Mouse (Mus musculus) embryonic facial prominence, embryonic 13.5 days (tissue): Measurements from ENCODE around the gene Agrp. TPM values are rescaled to one million over a fixed set of nuclear protein-coding genes. Genes with fewer than 3 reads are reported as not detected.

Experiments used
- ATAC-seq: fragments of 200-750 bp; cut with Nextera tagmentation; 2 replicates; pipeline ENCODE4 v1.8.0; 2017; ENCODE audit warnings: low read depth; ENCODE audit not compliant: insufficient number of reproducible peaks, insufficient read depth, low FRiP score, low TSS enrichment
- H3K27ac ChIP-seq: fragments of 300-500 bp; sonication (generic); 2 replicates; pipeline ENCODE4 v1.5.1; 2015; ENCODE audit warnings: moderate library complexity, mild to moderate bottlenecking, inconsistent platforms
- H3K27me3 ChIP-seq: fragments of 300-500 bp; sonication (generic); 2 replicates; pipeline ENCODE4 v1.6.1; 2015; ENCODE audit warnings: mild to moderate bottlenecking, inconsistent platforms
- H3K36me3 ChIP-seq: fragments of 300-500 bp; sonication (generic); 2 replicates; pipeline ENCODE4 v1.6.1; 2015; ENCODE audit warnings: mild to moderate bottlenecking, inconsistent platforms
- H3K4me1 ChIP-seq: fragments of 300-500 bp; sonication (generic); 2 replicates; pipeline ENCODE4 v1.6.1; 2015; ENCODE audit warnings: inconsistent platforms
- H3K4me2 ChIP-seq: fragments of 300-500 bp; sonication (generic); 2 replicates; pipeline ENCODE4 v1.6.1; 2015; ENCODE audit warnings: moderate library complexity, mild to moderate bottlenecking, inconsistent platforms
- H3K4me3 ChIP-seq: fragments of 300-500 bp; sonication (generic); 2 replicates; pipeline ENCODE4 v1.5.1; 2015; ENCODE audit warnings: mild to moderate bottlenecking, inconsistent platforms
- H3K9ac ChIP-seq: fragments of 300-500 bp; sonication (generic); 2 replicates; pipeline ENCODE4 v1.6.1; 2015; ENCODE audit warnings: mild to moderate bottlenecking, inconsistent platforms
- H3K9me3 ChIP-seq: fragments of 300-500 bp; sonication (generic); 2 replicates; pipeline ENCODE4 v1.6.1; 2016; ENCODE audit warnings: inconsistent platforms
- whole genome bisulfite sequencing: fragments of 180-500 bp; shearing (Covaris S2); methylation state at CpG from one replicate; pipeline ENCODE4 v1.1.7; 2015; ENCODE audit warnings: mixed read lengths; 5-methylcytosine and 5-hydroxymethylcytosine counted together
- polyA plus RNA-seq: library from polyadenylated mRNA; unstranded; fragments of >200 nt; fragmentation: Nextera tagmentation; extraction: Ambion mirVana; gene quantifications from 2 replicates; pipeline ENCODE4 v1.2.1, GENCODE M21; 2015

The Agrp gene
- polyA plus RNA-seq, 1 experiment from 2014 or later = 0.90 TPM

DNA sequence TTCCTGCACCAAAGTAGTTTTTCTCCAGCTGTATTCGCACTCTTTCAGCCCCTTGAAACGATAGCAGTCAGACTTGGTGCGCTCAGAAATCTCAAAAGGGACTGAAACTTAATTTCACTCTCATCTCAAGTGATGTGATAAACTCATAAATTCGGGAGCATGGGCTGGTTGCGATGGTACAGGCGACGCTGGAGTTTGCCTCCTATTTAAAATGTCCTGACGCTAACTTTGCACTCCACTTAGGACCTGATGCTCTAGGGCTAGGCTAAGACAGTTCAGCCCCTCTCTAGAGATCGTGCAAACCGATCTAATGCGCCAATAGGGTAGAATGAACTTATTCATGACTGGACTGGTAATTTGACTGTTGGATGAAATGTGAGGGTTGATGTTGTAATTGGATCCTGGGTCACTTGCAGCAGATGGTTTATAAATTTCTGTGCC lies 428 bp upstream of the Agrp start:
- Histone ChIP-seq H3K4me1 (peaks cover 27% of the 10 kb centered on the region), H3K27ac (peak overlapping the region; percentile 100), H3K27me3 (no peaks in the 10 kb centered on the region), H3K9ac (peak overlapping the region; percentile 100), H3K36me3 (no peaks in the 10 kb centered on the region), H3K4me2 (peak overlapping the region; percentile 82), H3K9me3 (no peaks in the 10 kb centered on the region), H3K4me3 (peak overlapping the region; percentile 88)
- under 1% methylated on average over 11 of the region's 11 CpGs for WGBS
- ATAC-seq = no peak

DNA sequence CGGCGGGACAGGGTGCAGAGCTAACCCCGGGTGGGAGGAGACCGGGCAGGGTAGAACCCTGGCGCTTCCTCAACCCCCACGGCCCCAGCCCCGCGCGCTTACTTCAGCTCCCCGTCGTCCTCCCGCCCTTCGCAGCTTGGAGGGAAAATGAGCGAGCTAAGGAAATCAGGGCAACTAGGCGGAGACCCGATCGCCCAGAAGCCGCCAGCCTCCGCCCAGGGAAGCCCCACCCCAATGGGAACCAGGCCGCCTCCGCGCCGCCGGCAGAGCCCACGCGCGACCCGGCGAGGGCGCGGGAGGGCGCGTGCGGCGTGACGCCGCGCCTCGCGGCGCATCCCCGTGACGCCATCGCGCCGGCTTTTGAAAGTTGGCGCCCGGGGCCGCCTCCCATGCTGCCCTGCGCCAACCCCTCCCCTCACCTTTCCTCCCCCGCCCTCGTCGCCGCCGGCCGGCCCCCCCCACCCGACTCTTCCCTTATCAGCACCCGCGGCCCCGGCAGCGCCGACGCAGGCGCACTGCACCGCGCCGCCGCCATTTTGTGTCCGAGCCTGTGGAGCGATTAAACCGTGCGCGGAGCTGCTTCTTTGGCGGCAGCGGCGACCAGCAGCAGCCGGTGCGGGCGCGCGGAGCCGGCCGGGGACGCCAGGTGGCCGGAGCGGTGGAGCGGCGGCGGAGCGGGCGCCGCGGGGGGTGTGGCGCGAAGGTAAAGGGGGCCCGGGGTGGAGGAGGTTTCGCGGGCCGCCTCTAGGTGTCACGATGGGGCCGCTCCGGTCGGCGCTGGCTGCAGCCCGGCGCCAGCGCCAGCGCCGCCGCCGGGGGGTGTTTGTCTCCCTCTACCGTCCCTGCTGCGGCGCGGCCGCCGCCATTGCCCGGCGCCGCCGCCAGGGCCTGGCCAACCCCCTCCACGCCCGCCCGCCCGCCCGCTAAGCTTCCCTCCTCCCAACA lies 903 bp downstream of the Agrp start, which contains the start of gene Ctcf:
Gene Ctcf (plus strand): TSS at position 551 of the 945 bp plus-strand sequence.
- Histone ChIP-seq H3K27ac (peak within 1 kb of the TSS; percentile 100), H3K36me3 (no peaks in the 10 kb centered on the region), H3K4me1 (peaks cover 27% of the 10 kb centered on the region), H3K9me3 (no peaks in the 10 kb centered on the region), H3K9ac (peak within 1 kb of the TSS; percentile 100), H3K27me3 (no peaks in the 10 kb centered on the region), H3K4me2 (peak within 1 kb of the TSS; percentile 82), H3K4me3 (peak within 1 kb of the TSS; percentile 88)
- ATAC-seq = peak; percentile 91
- WGBS = under 1% methylated on average over 120 of the region's 126 CpGs

DNA sequence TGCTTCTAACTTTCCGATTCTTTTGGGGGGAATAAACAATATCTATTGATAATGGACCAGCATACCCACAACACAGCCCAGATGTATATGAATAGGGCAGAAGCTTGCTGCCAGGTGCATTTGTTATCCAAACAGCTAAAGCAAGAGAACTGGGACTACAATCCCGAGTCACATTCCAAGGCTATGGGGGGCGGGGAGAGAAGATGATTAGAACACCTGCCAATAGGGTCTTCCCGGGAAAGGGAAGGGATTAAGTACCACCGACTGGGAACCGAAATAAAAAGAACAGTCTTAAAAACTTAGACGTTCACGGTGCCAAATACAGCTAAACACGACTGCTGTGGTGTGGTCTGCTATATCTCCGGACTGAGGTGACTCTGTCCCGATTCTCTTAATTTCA lies 1.7 kb downstream of the Agrp start:
- WGBS = 4% methylated on average over 11 of the region's 11 CpGs
- peak overlapping the region; percentile 88 for H3K4me3 ChIP-seq
- peak overlapping the region; percentile 100 for H3K9ac ChIP-seq
- no peak for ATAC-seq
- H3K27ac ChIP-seq = peak overlapping the region; percentile 100
- no peaks in the 10 kb centered on the region for H3K36me3 ChIP-seq
- peaks cover 25% of the 10 kb centered on the region for H3K4me1 ChIP-seq
- H3K4me2 ChIP-seq = peak overlapping the region; percentile 82
- no peaks in the 10 kb centered on the region for H3K27me3 ChIP-seq
- H3K9me3 ChIP-seq = no peaks in the 10 kb centered on the region

DNA sequence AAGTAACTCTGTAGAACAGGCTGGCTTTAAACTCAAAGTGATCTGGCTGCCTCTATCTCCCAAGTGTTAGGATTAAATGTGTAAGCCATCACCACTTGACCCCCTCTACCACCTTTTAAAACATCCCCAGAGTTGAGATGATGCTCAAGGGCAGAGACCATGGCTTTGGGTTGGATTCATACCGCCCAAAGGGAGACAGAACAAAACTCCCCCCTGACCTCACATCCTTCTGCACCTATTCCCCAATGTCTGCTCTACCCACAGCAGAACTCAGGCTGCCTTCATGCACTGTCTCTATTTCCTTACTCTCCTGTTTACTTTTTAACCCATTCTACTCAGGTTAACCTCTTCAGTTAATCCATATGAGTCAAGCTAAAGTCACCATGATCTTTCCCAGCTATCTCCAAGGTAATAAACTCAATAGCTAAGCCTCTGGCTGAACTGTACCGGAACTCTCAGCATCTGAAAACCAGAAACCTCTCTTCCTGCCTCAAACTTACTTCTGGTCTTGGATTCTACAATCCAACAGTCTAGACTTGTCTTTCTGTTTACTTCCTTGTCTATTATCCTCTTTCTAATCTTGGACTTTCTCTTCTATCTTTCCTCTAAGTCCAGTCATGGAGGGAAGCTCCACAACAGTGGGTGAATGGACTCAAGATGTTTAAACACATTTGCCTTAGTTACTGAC lies 2.3 kb downstream of the Agrp start:
- Histone ChIP-seq H3K4me3 (peak overlapping the region; percentile 88), H3K9ac (no peak overlapping the region), H3K4me2 (peak overlapping the region; percentile 82), H3K27me3 (no peaks in the 10 kb centered on the region), H3K4me1 (peaks cover 24% of the 10 kb centered on the region), H3K9me3 (no peaks in the 10 kb centered on the region), H3K36me3 (no peaks in the 10 kb centered on the region), H3K27ac (0 out of 2 replicates have a peak overlapping the region, but pooled peaks have one; percentile 16)
- 88% methylated on average over 2 of the region's 2 CpGs for WGBS
- no peak for ATAC-seq

DNA sequence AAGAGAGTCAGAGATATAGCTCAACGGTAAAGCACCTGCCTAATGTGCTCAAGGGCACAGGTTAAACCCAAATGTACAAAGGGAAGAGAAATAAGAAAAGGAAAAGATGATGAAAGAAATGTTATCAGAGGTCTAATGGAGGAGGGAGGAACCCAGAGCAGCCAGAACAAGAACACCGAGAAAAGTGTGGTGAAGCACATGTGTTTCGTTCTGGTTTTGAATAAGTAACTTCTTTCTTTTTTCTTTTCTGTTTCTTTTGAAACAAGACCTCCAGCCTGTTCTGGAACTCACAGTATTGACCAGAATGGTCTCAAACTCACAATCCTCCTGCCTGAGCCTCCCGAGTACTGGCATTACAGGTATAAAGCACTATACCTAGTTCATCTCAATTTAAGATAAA lies 7.9 kb downstream of the Agrp start:
- no peaks in the 10 kb centered on the region for H3K9me3 ChIP-seq
- H3K4me3 ChIP-seq = no peak overlapping the region
- no peak overlapping the region for H3K27ac ChIP-seq
- peaks cover 2% of the 10 kb centered on the region; the same call in 1 of the 2 replicates for H3K36me3 ChIP-seq
- peaks cover 11% of the 10 kb centered on the region for H3K4me1 ChIP-seq
- no peak overlapping the region for H3K9ac ChIP-seq
- no peaks in the 10 kb centered on the region for H3K27me3 ChIP-seq
- 87% methylated on average over 4 of the region's 4 CpGs for WGBS
- no peak for ATAC-seq
- no peak overlapping the region for H3K4me2 ChIP-seq

DNA sequence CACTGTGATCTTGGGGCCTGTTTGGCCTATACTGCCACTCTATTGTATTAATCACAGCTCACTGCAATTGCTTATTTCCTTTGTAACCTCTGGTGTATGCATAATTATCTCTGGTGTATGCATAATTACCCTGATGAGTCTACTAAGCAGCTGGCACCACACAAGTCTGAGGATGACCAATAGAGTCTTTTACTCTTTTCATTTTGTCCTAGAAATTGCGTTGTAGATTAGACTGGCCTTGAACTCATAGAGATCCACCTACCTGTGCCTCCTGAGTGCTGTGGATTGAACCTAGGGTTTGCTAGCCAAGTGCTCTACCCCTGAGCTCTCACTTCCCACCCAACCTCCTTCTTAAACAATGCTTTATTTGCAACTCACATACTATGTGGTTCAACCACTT lies 11.1 kb downstream of the Agrp start:
- Histone ChIP-seq H3K9ac (no peak overlapping the region), H3K27ac (no peak overlapping the region), H3K27me3 (no peaks in the 10 kb centered on the region), H3K4me3 (no peak overlapping the region), H3K36me3 (peaks cover 33% of the 10 kb centered on the region), H3K9me3 (no peaks in the 10 kb centered on the region), H3K4me2 (no peak overlapping the region), H3K4me1 (peaks cover 32% of the 10 kb centered on the region)
- no peak for ATAC-seq
- 86% methylated on average over 1 of the region's 1 CpGs for WGBS

DNA sequence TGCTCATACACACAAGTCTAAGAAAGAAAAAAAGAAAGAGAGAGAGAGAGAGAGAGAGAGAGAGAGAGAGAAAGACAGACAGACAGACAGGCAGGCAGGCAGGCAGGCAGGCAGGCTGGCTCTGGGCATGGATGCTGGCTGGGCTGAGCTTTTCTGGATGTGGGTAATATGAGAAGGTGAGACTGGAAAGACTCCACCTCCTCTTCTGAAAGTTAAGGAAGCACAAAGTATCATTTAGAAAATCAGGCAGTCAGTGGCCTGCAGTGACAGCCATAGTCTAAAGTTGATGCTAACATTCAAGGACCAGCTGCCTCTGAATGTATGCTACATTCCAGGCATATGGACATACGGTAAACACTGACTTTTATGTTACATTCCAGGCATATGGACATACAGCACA lies 12.4 kb downstream of the Agrp start:
- Histone ChIP-seq H3K36me3 (peaks cover 45% of the 10 kb centered on the region), H3K9me3 (no peaks in the 10 kb centered on the region), H3K9ac (0 out of 2 replicates have a peak overlapping the region, but pooled peaks have one; percentile 32), H3K4me2 (no peak overlapping the region), H3K4me3 (no peak overlapping the region), H3K27me3 (no peaks in the 10 kb centered on the region), H3K27ac (peak overlapping the region; percentile 81), H3K4me1 (peaks cover 32% of the 10 kb centered on the region)
- 29% methylated on average over 1 of the region's 1 CpGs for WGBS
- no peak for ATAC-seq

DNA sequence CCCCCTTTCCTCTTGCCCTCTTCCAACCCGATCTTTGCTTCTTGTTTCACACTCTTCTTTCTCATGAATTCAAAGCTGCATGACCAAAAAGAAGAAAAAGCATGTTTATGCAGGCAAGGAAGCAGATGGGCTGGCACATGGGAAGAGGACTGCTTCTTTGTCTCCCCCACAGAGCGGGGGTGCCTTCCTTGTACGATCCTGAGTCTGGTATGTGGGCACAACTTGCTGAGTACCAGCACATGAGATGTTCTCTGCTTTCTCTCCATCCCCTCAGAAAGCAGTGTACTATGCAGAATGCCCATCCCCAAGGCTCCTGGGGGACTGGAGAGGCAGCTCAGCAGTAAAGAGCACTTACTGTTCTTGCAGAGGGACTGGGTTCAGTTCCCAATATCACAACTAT lies 12.8 kb downstream of the Agrp start:
- peak overlapping the region; percentile 32; the same call in 1 of the 2 replicates for H3K9ac ChIP-seq
- H3K36me3 ChIP-seq = peaks cover 50% of the 10 kb centered on the region
- H3K9me3 ChIP-seq = no peaks in the 10 kb centered on the region
- H3K4me3 ChIP-seq = no peak overlapping the region
- peak overlapping the region; percentile 81 for H3K27ac ChIP-seq
- no peaks in the 10 kb centered on the region for H3K27me3 ChIP-seq
- no peak for ATAC-seq
- H3K4me2 ChIP-seq = no peak overlapping the region
- 70% methylated on average over 3 of the region's 3 CpGs for WGBS
- H3K4me1 ChIP-seq = peaks cover 32% of the 10 kb centered on the region

DNA sequence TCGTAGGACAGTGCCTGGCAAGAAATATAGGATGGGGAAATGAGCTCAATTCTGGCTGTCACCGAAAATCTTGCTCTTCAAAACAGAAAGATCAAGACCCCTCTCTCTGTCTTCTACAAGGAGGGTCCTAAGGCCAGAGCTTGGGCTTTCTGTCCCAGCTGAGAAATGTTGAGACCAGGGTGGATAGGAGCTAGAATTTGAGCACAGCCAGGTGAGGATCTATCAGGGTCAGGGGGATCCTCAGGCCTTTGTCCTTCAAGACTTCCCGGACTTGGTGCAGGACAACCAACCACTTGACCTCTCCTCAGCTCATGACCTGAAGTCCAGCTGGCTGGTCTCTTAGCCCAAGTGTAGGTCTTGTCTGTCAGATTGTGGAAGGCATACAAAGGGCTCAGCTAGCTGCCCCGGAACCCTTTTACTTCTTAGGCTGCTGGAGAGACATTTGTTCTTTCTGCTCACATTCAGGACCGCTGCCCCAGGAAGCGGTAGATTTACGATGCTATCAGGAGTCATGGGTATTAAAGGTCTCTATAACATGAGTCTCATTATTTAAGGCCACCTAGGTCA lies 13.4 kb downstream of the Agrp start:
- no peak for ATAC-seq
- H3K4me1 ChIP-seq = peaks cover 32% of the 10 kb centered on the region
- H3K4me2 ChIP-seq = no peak overlapping the region
- peaks cover 56% of the 10 kb centered on the region for H3K36me3 ChIP-seq
- no peak overlapping the region for H3K27ac ChIP-seq
- no peaks in the 10 kb centered on the region for H3K27me3 ChIP-seq
- H3K9ac ChIP-seq = no peak overlapping the region
- no peaks in the 10 kb centered on the region for H3K9me3 ChIP-seq
- no peak overlapping the region for H3K4me3 ChIP-seq
- 62% methylated on average over 7 of the region's 7 CpGs for WGBS

DNA sequence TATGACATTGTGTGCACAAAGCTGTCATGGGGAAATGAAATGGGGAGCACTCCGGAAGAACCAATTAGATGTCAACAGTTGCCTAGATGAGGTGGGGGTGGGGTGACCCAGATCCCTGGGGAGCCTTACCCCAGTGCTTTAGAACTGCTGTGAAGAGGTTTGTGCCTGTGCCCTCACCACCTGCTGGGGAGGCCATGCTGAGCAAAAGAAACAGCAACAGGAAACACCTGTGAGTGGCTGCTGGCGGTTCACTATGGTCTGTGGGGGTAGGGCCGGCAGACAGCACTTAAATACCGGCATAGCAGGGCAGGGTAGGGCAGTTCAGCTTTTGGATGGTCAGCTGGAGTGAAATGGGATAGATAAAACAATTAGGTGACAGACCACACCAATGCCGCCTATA lies 14.1 kb downstream of the Agrp start:
- Histone ChIP-seq H3K9ac (no peak overlapping the region), H3K4me3 (no peak overlapping the region), H3K9me3 (no peaks in the 10 kb centered on the region), H3K27me3 (no peaks in the 10 kb centered on the region), H3K4me1 (peaks cover 32% of the 10 kb centered on the region), H3K27ac (peak overlapping the region; percentile 44; the same call in 1 of the 2 replicates), H3K4me2 (no peak overlapping the region), H3K36me3 (peaks cover 62% of the 10 kb centered on the region)
- ATAC-seq = no peak
- WGBS = 21% methylated on average over 5 of the region's 5 CpGs

DNA sequence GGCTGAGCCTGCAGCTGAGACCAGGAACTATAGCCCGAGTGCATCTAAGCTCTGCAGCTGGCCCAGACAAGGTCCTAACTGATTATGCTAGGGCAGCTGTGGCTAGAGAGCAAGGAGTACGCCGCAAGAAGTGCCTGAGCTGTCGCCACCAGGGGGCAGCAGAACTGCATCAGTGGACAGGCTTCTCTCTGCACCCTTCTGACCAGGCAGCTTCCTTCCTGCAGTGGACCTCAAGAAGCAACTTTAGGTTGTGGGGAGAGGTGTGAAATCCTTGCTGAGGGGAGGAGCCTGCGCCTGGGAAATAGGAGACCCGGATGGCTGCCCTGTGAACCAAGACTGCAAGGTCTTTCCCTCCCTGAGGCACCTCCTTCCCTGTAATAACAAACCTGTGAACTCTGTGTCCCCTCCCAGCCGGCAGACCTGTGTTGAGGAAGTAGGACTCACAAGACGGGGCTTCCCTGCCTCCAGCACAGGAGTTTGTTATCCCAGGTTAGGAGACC lies 14.7 kb downstream of the Agrp start:
- Histone ChIP-seq H3K4me3 (no peak overlapping the region), H3K9ac (no peak overlapping the region), H3K4me1 (peaks cover 32% of the 10 kb centered on the region), H3K27ac (peak overlapping the region; percentile 44; the same call in 1 of the 2 replicates), H3K27me3 (no peaks in the 10 kb centered on the region), H3K36me3 (peaks cover 69% of the 10 kb centered on the region), H3K9me3 (no peaks in the 10 kb centered on the region), H3K4me2 (no peak overlapping the region)
- 6% methylated on average over 8 of the region's 8 CpGs for WGBS
- ATAC-seq = peak; percentile 41; the same call in 1 of the 2 replicates
